Mouse (Mus musculus) liver, embryonic 12.5 days (tissue): ENCODE data around the gene Syk. TPM values are rescaled to one million over a fixed set of nuclear protein-coding genes. Genes with fewer than 3 reads are reported as not detected.

ENCODE experiments used
- polyA plus RNA-seq: library from polyadenylated mRNA; unstranded; fragments of >200 nt; fragmentation: Nextera tagmentation; extraction: Ambion mirVana; gene quantifications from 2 replicates; pipeline ENCODE4 v1.2.1, GENCODE M21; 2016

Syk gene
- polyA plus RNA-seq, 1 experiment from 2014 or later: 9.8 TPM

Other genes with a start within 250 kb of the Syk start
- 0.10 and 0.12 TPM in 2 replicates for gene Diras2, start 51.9 kb upstream of the Syk start, polyA plus RNA-seq